Mouse (Mus musculus) heart, embryonic 11.5 days (tissue): ENCODE results near the gene Dync1li2. TPM values are rescaled to one million over a fixed set of nuclear protein-coding genes. Genes with fewer than 3 reads are reported as not detected.

Source experiments
- ATAC-seq: fragments of 200-750 bp; cut with Nextera tagmentation; replicated peaks from 2 replicates; pipeline ENCODE4 v1.8.0; 2017; ENCODE audit warnings: moderate library complexity; ENCODE audit not compliant: insufficient number of reproducible peaks, low FRiP score, low TSS enrichment
- H3K27ac ChIP-seq: fragments of 300-500 bp; sonication (generic); 2 replicates; pipeline ENCODE4 v1.5.1; 2014; ENCODE audit warnings: mild to moderate bottlenecking, low read depth, low read length
- H3K27me3 ChIP-seq: fragments of 300-500 bp; sonication (generic); 2 replicates; pipeline ENCODE4 v1.6.1; 2014; ENCODE audit warnings: mild to moderate bottlenecking, low read length, mixed read lengths; ENCODE audit not compliant: control insufficient read depth, insufficient read depth
- H3K36me3 ChIP-seq: fragments of 300-500 bp; sonication (generic); 2 replicates; pipeline ENCODE4 v1.6.1; 2014; ENCODE audit warnings: mild to moderate bottlenecking, low read length, moderate library complexity, mixed read lengths; ENCODE audit not compliant: control insufficient read depth, insufficient read depth
- H3K4me1 ChIP-seq: fragments of 300-500 bp; sonication (generic); 2 replicates; pipeline ENCODE4 v1.6.1; 2014; ENCODE audit warnings: low read length; ENCODE audit not compliant: control insufficient read depth, insufficient read depth
- H3K4me2 ChIP-seq: fragments of 300-500 bp; sonication (generic); 2 replicates; pipeline ENCODE4 v1.6.1; 2014; ENCODE audit warnings: mild to moderate bottlenecking, moderate library complexity
- H3K4me3 ChIP-seq: fragments of 300-500 bp; sonication (generic); 2 replicates; pipeline ENCODE4 v1.5.1; 2014; ENCODE audit warnings: low read depth, low read length
- H3K9ac ChIP-seq: fragments of 300-500 bp; sonication (generic); 2 replicates; pipeline ENCODE4 v1.6.1; 2014; ENCODE audit warnings: mild to moderate bottlenecking, low read depth, low read length, moderate library complexity
- H3K9me3 ChIP-seq: fragments of 300-500 bp; sonication (generic); replicated peaks from 2 replicates; pipeline ENCODE4 v1.6.1; 2016; ENCODE audit warnings: low read length; ENCODE audit not compliant: control insufficient read depth
- WGBS: fragments of 180-500 bp; shearing (Covaris S2); extraction: QIAGEN DNeasy Blood & Tissue Kit; methylation state at CpG from one replicate; pipeline ENCODE4 v1.1.7; 2014; ENCODE audit not compliant: insufficient replicate concordance; 5-methylcytosine and 5-hydroxymethylcytosine counted together
- polyA plus RNA-seq: library from polyadenylated mRNA; unstranded; fragments of >200 nt; fragmentation: Nextera tagmentation; extraction: Ambion mirVana; gene quantifications from 2 replicates; pipeline ENCODE4 v1.2.1, GENCODE M21; 2014

The Dync1li2 gene
- polyA plus RNA-seq, 1 experiment from 2014 or later: 43.0 TPM

- H3K9ac ChIP-seq: no peak overlapping the region
- ATAC-seq: no peak
- H3K27ac ChIP-seq: no peak overlapping the region
- no peaks in the 10 kb centered on the region for H3K27me3 ChIP-seq
- H3K4me1 ChIP-seq: peaks cover 10% of the 10 kb centered on the region; the same call in 1 of the 2 replicates
- no peaks in the 10 kb centered on the region for H3K36me3 ChIP-seq
- no peaks in the 10 kb centered on the region for H3K9me3 ChIP-seq
- H3K4me3 ChIP-seq: no peak overlapping the region
- no peak overlapping the region for H3K4me2 ChIP-seq
- 73% methylated on average over 3 of the region's 3 CpGs for WGBS
Observed at GRCm38 (mm10) chr8:104403596-104403995, 39.3 kb downstream of the Dync1li2 start.

- Histone ChIP-seq H3K27ac (peak within 1 kb of the TSS; percentile 50; the same call in 1 of the 2 replicates), H3K4me3 (peak within 1 kb of the TSS; percentile 92), H3K4me1 (peaks cover 17% of the 10 kb centered on the region; the same call in 1 of the 2 replicates), H3K27me3 (no peaks in the 10 kb centered on the region), H3K4me2 (peak within 1 kb of the TSS; percentile 94), H3K36me3 (no peaks in the 10 kb centered on the region), H3K9ac (peak within 1 kb of the TSS; percentile 89), H3K9me3 (peaks cover 3% of the 10 kb centered on the region; the same call in 1 of the 2 replicates)
- WGBS: 2% methylated on average over 35 of the region's 54 CpGs
- ATAC-seq: peak; percentile 87
Observed at GRCm38 (mm10) chr8:104395703-104396357, 47.0 kb downstream of the Dync1li2 start, which contains the start of gene Cmtm4. Gene Cmtm4, minus strand, starts transcription at chr8:104395807.

- Histone ChIP-seq H3K36me3 (no peaks in the 10 kb centered on the region), H3K4me1 (peaks cover 14% of the 10 kb centered on the region; the same call in 1 of the 2 replicates), H3K9ac (peak overlapping the region; percentile 89), H3K4me3 (peak overlapping the region; percentile 92), H3K9me3 (peaks cover 3% of the 10 kb centered on the region; the same call in 1 of the 2 replicates), H3K27ac (peak overlapping the region; percentile 50; the same call in 1 of the 2 replicates), H3K4me2 (peak overlapping the region; percentile 94), H3K27me3 (no peaks in the 10 kb centered on the region)
- peak; percentile 73 for ATAC-seq
- WGBS: under 1% methylated on average over 79 of the region's 82 CpGs
Observed at GRCm38 (mm10) chr8:104394801-104395702, 47.8 kb downstream of the Dync1li2 start.

DNA sequence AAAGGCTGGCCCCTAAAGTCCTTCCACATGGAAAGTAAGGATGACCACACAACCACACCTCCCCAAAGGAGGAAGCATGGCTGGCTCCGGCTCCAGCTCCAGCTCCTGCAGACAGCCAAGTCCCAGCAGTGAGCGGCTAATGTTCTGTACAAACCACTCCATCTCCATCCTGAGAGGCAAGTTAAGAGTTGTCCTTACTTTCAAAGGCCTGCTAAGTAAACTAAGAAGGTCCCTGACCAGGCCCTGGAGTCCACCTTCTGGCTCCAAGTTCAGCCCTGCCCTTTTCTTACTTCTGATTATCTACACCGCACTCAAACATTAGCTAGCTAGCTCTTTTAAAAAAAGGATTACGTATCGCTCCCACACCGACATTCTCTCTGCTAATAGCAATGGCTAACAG, 49.1 kb downstream of the Dync1li2 start:
- no peak overlapping the region for H3K4me3 ChIP-seq
- peaks cover 14% of the 10 kb centered on the region; the same call in 1 of the 2 replicates for H3K4me1 ChIP-seq
- H3K36me3 ChIP-seq: no peaks in the 10 kb centered on the region
- H3K27me3 ChIP-seq: no peaks in the 10 kb centered on the region
- H3K9me3 ChIP-seq: peaks cover 3% of the 10 kb centered on the region; the same call in 1 of the 2 replicates
- H3K27ac ChIP-seq: no peak overlapping the region
- no peak overlapping the region for H3K9ac ChIP-seq
- WGBS: 82% methylated on average over 6 of the region's 6 CpGs
- no peak for ATAC-seq
- peak overlapping the region; percentile 32 for H3K4me2 ChIP-seq

- no peaks in the 10 kb centered on the region for H3K27me3 ChIP-seq
- WGBS: 88% methylated on average over 7 of the region's 7 CpGs
- no peak overlapping the region for H3K4me2 ChIP-seq
- peaks cover 3% of the 10 kb centered on the region; the same call in 1 of the 2 replicates for H3K9me3 ChIP-seq
- no peak overlapping the region for H3K4me3 ChIP-seq
- H3K36me3 ChIP-seq: no peaks in the 10 kb centered on the region
- H3K9ac ChIP-seq: no peak overlapping the region
- no peak for ATAC-seq
- no peak overlapping the region for H3K27ac ChIP-seq
- H3K4me1 ChIP-seq: peaks cover 14% of the 10 kb centered on the region; the same call in 1 of the 2 replicates
Observed at GRCm38 (mm10) chr8:104393139-104393538, 49.7 kb downstream of the Dync1li2 start.

GRCm38 (mm10) chr8:104390245-104390644, 52.6 kb downstream of the Dync1li2 start:
- no peak overlapping the region for H3K4me2 ChIP-seq
- no peaks in the 10 kb centered on the region for H3K9me3 ChIP-seq
- 51% methylated on average over 8 of the region's 8 CpGs for WGBS
- no peaks in the 10 kb centered on the region for H3K27me3 ChIP-seq
- H3K27ac ChIP-seq: no peak overlapping the region
- no peak overlapping the region for H3K4me3 ChIP-seq
- H3K36me3 ChIP-seq: no peaks in the 10 kb centered on the region
- H3K9ac ChIP-seq: no peak overlapping the region
- peaks cover 32% of the 10 kb centered on the region for H3K4me1 ChIP-seq
- ATAC-seq: no peak

DNA sequence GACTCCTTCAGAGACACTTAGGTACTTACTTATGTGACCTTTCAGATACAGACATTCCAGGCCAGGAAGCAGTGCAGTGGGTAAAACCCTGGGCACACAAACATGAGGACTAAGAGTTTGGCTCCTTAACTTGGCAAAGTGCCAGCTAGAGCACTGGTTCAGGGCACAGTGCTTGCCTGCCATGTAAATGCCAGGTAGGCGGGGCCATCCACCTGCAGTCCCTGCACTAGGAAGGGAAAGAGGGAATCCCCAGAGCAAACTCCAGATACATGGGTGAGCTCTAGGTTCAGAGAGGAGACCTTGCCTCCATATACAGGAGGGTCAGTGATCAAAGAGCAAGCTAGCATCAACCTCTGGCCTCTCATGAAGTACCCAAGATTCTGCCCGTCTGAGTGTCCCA, 54.9 kb downstream of the Dync1li2 start:
- peaks cover 27% of the 10 kb centered on the region for H3K4me1 ChIP-seq
- H3K27ac ChIP-seq: no peak overlapping the region
- no peaks in the 10 kb centered on the region for H3K27me3 ChIP-seq
- H3K9me3 ChIP-seq: no peaks in the 10 kb centered on the region
- no peak overlapping the region for H3K4me2 ChIP-seq
- no peak for ATAC-seq
- WGBS: 83% methylated on average over 2 of the region's 2 CpGs
- H3K4me3 ChIP-seq: no peak overlapping the region
- H3K9ac ChIP-seq: no peak overlapping the region
- H3K36me3 ChIP-seq: no peaks in the 10 kb centered on the region

- WGBS: 50% methylated on average over 7 of the region's 7 CpGs
- Histone ChIP-seq H3K4me1 (peaks cover 27% of the 10 kb centered on the region), H3K4me2 (no peak overlapping the region), H3K9me3 (no peaks in the 10 kb centered on the region), H3K27me3 (no peaks in the 10 kb centered on the region), H3K9ac (no peak overlapping the region), H3K4me3 (no peak overlapping the region), H3K27ac (no peak overlapping the region), H3K36me3 (no peaks in the 10 kb centered on the region)
- ATAC-seq: no peak
Observed at GRCm38 (mm10) chr8:104387501-104387900, 55.3 kb downstream of the Dync1li2 start.
